Mouse (Mus musculus): Measurements from ENCODE around the gene Leprot. TPM values are rescaled to one million over a fixed set of nuclear protein-coding genes. Genes with fewer than 3 reads are reported as not detected.

Leprot gene
- polyA plus RNA-seq, 1 experiment from 2014 or later: 77.0 TPM

DNA sequence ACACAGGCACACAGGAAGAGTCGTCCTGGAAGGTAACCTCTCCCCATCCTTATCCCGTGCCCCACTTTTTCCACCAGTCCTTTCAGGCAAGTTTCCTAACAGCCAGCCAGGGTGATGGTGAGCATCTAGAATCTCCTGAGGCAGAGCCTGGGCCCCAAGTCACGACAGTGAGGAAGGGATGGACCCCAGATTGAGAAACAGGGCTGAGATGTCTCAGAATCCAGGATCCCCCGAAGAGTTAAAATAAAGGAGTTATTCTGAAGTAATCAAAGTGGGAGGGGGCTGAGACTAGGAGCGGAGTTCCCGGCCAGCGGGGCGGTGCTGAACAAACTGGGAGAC lies 692 bp upstream of the Leprot start:
- Histone ChIP-seq H3K27ac (replicated peaks) (peak overlapping the region; percentile 92), H3K9me3 (no peaks in the 10 kb centered on the region)

DNA sequence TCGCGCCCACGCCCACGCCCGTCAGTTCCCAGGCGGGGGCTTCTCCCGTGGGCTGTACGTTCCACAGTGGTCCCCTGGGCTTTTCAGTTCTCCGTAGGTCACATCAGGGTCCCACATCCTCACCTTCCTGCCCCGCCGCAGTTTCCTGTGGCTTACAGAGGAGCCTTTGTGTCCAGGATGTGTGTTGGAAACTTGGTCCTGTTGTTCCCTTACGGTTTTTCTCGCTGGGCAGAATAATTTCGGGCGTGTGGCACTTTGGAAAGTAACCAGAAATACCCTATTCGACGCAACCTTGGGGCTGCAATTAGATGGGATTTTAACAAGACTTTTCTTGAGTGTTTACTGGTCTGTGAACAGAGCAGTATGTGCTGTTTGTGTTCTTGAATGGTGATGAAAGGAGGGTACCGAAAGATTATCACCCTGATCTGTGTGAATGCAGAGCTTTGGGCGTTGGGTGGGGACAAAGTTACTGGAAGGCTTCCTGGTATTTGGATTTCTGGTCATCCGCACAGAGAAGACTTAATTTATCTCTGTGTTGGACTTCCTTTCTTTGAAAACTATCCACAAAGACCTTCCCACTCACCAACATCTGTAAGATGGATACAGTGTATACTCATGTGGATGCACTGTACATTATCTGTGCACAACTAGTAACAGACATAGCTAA lies 591 bp downstream of the Leprot start:
- Histone ChIP-seq H3K4me1 (replicated peaks) (peaks cover 17% of the 10 kb centered on the region), H3K4me2 (peak overlapping the region; percentile 62), H3K9me3 (no peaks in the 10 kb centered on the region), H3K4me3 (peak overlapping the region; percentile 81), H3K27ac (replicated peaks) (peak overlapping the region; percentile 95), H3K36me3 (no peaks in the 10 kb centered on the region), H3K9ac (peak overlapping the region; percentile 91), H3K27me3 (no peaks in the 10 kb centered on the region)
- no peak for ATAC-seq (ENCODE audit: low read depth)
- 2% methylated on average over 20 of the region's 20 CpGs for WGBS

More for the DNA sequence above, 692 bp upstream of the Leprot start:
- Histone ChIP-seq H3K4me1 (replicated peaks) (peaks cover 17% of the 10 kb centered on the region), H3K4me3 (peak overlapping the region; percentile 81), H3K4me2 (peak overlapping the region; percentile 62), H3K9ac (peak overlapping the region; percentile 67), H3K36me3 (0 out of 2 replicates have a peak, but pooled peaks cover 3% of the 10 kb centered on the region), H3K27me3 (no peaks in the 10 kb centered on the region)
- ATAC-seq (ENCODE audit: low read depth): no peak
- WGBS: under 1% methylated on average over 8 of the region's 8 CpGs

- Histone ChIP-seq H3K9ac (peak overlapping the region; percentile 91), H3K4me3 (peak overlapping the region; percentile 81), H3K27me3 (no peaks in the 10 kb centered on the region), H3K4me2 (peak overlapping the region; percentile 62), H3K36me3 (no peaks in the 10 kb centered on the region), H3K27ac (replicated peaks) (peak overlapping the region; percentile 95), H3K9me3 (no peaks in the 10 kb centered on the region), H3K4me1 (replicated peaks) (peaks cover 17% of the 10 kb centered on the region)
- WGBS: 52% methylated on average over 1 of the region's 1 CpGs
- ATAC-seq (ENCODE audit: low read depth): no peak
These were observed 1.2 kb downstream of the Leprot start for GRCm38 (mm10) chr4:101648745-101649144.

DNA sequence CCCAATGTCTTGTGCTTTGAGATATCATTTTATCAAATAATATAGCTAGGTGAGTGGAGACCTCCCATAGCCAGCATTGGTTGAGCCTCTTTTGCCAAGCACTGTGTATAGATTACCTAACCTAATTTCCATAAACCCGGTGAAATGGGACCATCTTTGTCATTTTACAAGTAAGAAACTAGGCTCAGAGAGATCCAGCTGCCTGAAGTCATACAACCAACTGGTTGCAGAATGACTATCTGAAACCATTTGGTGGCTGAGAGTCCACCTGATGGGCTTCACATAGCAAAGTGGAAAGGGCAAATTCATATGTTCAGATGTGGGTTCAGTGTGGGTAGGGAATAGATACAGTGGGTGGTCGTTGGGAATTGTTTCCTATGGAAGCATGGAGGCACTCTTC lies 3.4 kb downstream of the Leprot start:
- Histone ChIP-seq H3K27me3 (no peaks in the 10 kb centered on the region), H3K9ac (no peak overlapping the region), H3K36me3 (0 out of 2 replicates have a peak, but pooled peaks cover 8% of the 10 kb centered on the region), H3K9me3 (no peaks in the 10 kb centered on the region), H3K27ac (replicated peaks) (no peak overlapping the region), H3K4me1 (replicated peaks) (peaks cover 17% of the 10 kb centered on the region), H3K4me2 (no peak overlapping the region), H3K4me3 (no peak overlapping the region)
- ATAC-seq (ENCODE audit: low read depth): no peak
- 100% methylated on average over 2 of the region's 2 CpGs for WGBS

GRCm38 (mm10) chr4:101654256-101654655 lies 6.7 kb downstream of the Leprot start:
- 75% methylated on average over 6 of the region's 6 CpGs for WGBS
- no peaks in the 10 kb centered on the region for H3K27me3 ChIP-seq
- no peak overlapping the region for H3K9ac ChIP-seq
- ATAC-seq (ENCODE audit: low read depth): no peak
- peaks cover 5% of the 10 kb centered on the region for H3K4me1 ChIP-seq (replicated peaks)
- H3K27ac ChIP-seq (replicated peaks): no peak overlapping the region
- H3K9me3 ChIP-seq: no peaks in the 10 kb centered on the region
- H3K36me3 ChIP-seq: peaks cover 21% of the 10 kb centered on the region
- no peak overlapping the region for H3K4me2 ChIP-seq
- no peak overlapping the region for H3K4me3 ChIP-seq

DNA sequence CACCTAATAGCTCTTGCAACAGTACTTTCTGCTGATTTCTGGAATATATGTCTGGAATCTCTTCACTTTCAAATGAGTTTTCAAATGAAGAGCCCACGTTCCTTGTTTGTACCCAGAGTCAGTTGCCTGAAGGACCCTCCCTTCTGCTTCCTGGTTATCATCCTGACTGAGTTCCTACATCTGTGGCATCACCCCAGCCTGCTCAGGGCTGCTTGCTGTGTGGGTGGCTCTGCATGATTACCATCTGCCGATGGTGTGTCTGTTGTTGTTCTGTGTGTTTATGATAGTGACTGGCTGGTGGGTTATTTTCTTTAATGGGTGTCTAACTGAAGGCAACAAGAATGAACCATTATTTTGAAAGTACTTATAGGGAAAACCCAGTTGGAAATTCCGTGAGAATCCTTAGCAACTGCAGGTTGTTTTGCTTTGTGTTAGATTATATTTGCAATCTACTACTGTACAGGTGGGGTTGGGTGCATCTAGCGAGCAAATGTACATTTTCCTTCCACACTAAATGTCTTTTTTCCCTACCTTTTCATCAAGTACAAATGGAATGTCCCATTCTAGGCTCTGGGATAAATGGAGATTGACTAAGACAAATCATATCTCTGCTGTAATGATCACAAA lies 7.4 kb downstream of the Leprot start:
- Histone ChIP-seq H3K9me3 (no peaks in the 10 kb centered on the region), H3K27me3 (no peaks in the 10 kb centered on the region), H3K4me3 (no peak overlapping the region), H3K9ac (no peak overlapping the region), H3K27ac (replicated peaks) (no peak overlapping the region), H3K4me1 (replicated peaks) (no peaks in the 10 kb centered on the region), H3K36me3 (peaks cover 28% of the 10 kb centered on the region), H3K4me2 (no peak overlapping the region)
- no peak for ATAC-seq (ENCODE audit: low read depth)
- WGBS: 83% methylated on average over 4 of the region's 4 CpGs

- no peak overlapping the region for H3K4me3 ChIP-seq
- 94% methylated on average over 7 of the region's 7 CpGs for WGBS
- H3K9ac ChIP-seq: no peak overlapping the region
- no peak overlapping the region for H3K27ac ChIP-seq (replicated peaks)
- H3K27me3 ChIP-seq: no peaks in the 10 kb centered on the region
- no peak for ATAC-seq (ENCODE audit: low read depth)
- no peaks in the 10 kb centered on the region for H3K4me1 ChIP-seq (replicated peaks)
- H3K9me3 ChIP-seq: no peaks in the 10 kb centered on the region
- peaks cover 28% of the 10 kb centered on the region for H3K36me3 ChIP-seq
- no peak overlapping the region for H3K4me2 ChIP-seq
These were observed 7.9 kb downstream of the Leprot start for GRCm38 (mm10) chr4:101655415-101655790.

- Histone ChIP-seq H3K9me3 (no peaks in the 10 kb centered on the region), H3K4me3 (no peak overlapping the region), H3K27ac (replicated peaks) (no peak overlapping the region), H3K4me2 (no peak overlapping the region), H3K4me1 (replicated peaks) (no peaks in the 10 kb centered on the region), H3K9ac (no peak overlapping the region), H3K27me3 (no peaks in the 10 kb centered on the region), H3K36me3 (peaks cover 33% of the 10 kb centered on the region)
- ATAC-seq (ENCODE audit: low read depth): no peak
- WGBS: 88% methylated on average over 15 of the region's 15 CpGs
These were observed 8.5 kb downstream of the Leprot start for GRCm38 (mm10) chr4:101656056-101656455.

DNA sequence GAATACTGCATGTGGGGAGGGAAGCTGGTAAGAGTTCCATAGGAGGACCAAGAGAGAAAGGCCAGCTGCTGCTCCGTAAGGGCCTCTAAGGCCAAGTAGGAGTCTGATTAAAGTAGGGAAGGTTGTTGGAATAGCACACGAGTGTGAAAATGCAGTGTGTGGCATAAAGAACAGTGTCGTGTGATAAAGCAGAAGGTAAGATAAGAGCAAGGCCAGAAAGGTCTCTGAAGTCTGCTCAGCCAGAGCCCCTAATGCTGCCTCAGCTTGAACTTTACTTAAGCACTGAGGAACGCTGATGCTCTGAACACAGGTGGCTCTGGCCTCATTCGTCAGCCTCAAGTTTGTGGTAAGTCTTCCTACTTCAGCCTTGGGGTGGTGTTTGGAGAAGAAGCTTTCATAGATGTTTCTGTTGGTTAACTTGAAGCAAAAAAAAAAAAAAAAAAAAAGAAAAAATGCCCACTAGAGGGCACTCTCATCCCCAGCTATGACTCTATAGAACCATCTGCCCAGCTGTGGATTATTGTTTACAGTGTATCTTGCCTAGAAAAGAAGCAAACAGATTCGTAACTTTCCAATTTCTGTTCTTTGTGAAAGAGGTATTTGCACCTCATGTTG lies 9.5 kb downstream of the Leprot start:
- Histone ChIP-seq H3K9me3 (no peaks in the 10 kb centered on the region), H3K4me2 (no peak overlapping the region), H3K36me3 (peaks cover 41% of the 10 kb centered on the region), H3K4me1 (replicated peaks) (no peaks in the 10 kb centered on the region), H3K9ac (no peak overlapping the region), H3K27me3 (no peaks in the 10 kb centered on the region), H3K27ac (replicated peaks) (no peak overlapping the region), H3K4me3 (no peak overlapping the region)
- 68% methylated on average over 6 of the region's 6 CpGs for WGBS
- no peak for ATAC-seq (ENCODE audit: low read depth)

DNA sequence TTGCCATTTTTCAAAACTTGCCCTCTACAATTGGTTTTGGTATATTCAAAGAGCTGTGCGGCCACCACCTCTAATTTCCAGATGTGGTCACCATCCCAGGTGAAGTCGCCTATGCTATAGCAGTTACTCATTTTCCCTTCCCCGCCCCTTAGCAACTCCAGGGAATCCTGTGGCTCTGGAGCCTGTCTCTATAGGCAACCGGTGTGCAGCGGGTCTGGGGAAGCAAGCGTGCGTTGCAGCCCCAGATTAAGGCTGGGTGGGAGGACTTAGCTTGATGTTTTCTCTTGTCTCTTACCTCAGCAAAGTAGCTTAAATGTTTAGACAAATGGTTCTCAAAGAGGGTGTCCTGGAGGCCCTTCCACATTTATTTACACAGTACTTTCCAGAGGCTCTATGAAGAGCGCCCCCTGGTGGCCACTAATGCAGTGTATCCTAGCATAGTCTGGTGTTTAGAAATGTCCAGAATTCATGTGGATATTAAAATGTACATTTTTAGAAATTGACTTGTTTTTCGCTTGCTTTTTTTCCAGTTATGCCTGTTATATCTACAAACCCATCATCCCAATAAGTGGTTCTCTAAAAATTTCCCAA lies 16.7 kb downstream of the Leprot start:
- whole genome bisulfite sequencing: 71% methylated on average over 9 of the region's 9 CpGs
- Histone ChIP-seq H3K27me3 (no peaks in the 10 kb centered on the region), H3K9ac (no peak overlapping the region), H3K36me3 (peaks cover 28% of the 10 kb centered on the region), H3K4me3 (no peak overlapping the region), H3K4me2 (no peak overlapping the region), H3K9me3 (peaks cover 6% of the 10 kb centered on the region; the same call in 1 of the 2 replicates), H3K4me1 (replicated peaks) (no peaks in the 10 kb centered on the region), H3K27ac (replicated peaks) (no peak overlapping the region)
- no peak for ATAC-seq (ENCODE audit: low read depth)

GRCm38 (mm10) chr4:101664766-101665165 lies 17.2 kb downstream of the Leprot start:
- ATAC-seq (ENCODE audit: low read depth): no peak

DNA sequence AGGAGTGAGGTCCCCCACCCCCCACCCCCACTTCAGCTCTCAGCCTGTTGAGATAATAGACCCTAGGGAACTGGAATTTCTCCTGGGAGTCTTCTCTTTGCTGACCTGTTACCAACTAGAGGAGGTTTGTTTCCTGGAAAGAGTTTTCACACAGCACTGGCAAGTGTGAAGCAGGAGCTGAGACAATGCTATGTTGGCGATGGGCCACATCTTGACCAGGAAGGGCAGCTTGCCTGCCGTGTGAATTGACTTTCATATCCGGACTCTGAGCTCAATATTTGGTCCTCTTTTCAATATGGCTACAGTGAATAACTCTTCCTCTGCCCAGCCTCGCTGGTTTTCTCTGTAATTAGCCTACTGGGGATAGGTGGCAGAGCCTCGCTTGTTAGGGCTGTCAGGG lies 21.6 kb downstream of the Leprot start:
- no peak overlapping the region for H3K4me3 ChIP-seq
- H3K36me3 ChIP-seq: no peaks in the 10 kb centered on the region
- no peaks in the 10 kb centered on the region for H3K27me3 ChIP-seq
- ATAC-seq (ENCODE audit: low read depth): no peak
- H3K9ac ChIP-seq: no peak overlapping the region
- H3K4me1 ChIP-seq (replicated peaks): no peaks in the 10 kb centered on the region
- WGBS: 68% methylated on average over 5 of the region's 5 CpGs
- peaks cover 6% of the 10 kb centered on the region; the same call in 1 of the 2 replicates for H3K9me3 ChIP-seq
- H3K27ac ChIP-seq (replicated peaks): no peak overlapping the region
- H3K4me2 ChIP-seq: no peak overlapping the region

More at GRCm38 (mm10) chr4:101664766-101665165, 17.2 kb downstream of the Leprot start:
- H3K27me3 ChIP-seq: no peaks in the 10 kb centered on the region
- no peak overlapping the region for H3K9ac ChIP-seq
- H3K4me2 ChIP-seq: no peak overlapping the region
- H3K9me3 ChIP-seq: peaks cover 6% of the 10 kb centered on the region; the same call in 1 of the 2 replicates
- no peak overlapping the region for H3K4me3 ChIP-seq
- H3K4me1 ChIP-seq (replicated peaks): no peaks in the 10 kb centered on the region
- H3K36me3 ChIP-seq: peaks cover 23% of the 10 kb centered on the region
- no peak overlapping the region for H3K27ac ChIP-seq (replicated peaks)
- WGBS: 93% methylated on average over 4 of the region's 4 CpGs
